Mouse (Mus musculus) cortical plate, adult 2 months (tissue): Measurements from ENCODE around the gene Olfr539. TPM values are rescaled to one million over a fixed set of nuclear protein-coding genes. Genes with fewer than 3 reads are reported as not detected.

Experiments used
- H3K27ac ChIP-seq: fragments of 200-500 bp; 2 replicates; pipeline ENCODE4 v1.5.1; 2012; ENCODE audit warnings: low read length, control low read depth, inconsistent platforms; ENCODE audit not compliant: insufficient read depth
- H3K4me1 ChIP-seq: fragments of 200-500 bp; 2 replicates; pipeline ENCODE4 v1.6.1; 2011; ENCODE audit warnings: low read length; ENCODE audit not compliant: control insufficient read depth, insufficient read depth
- H3K4me3 ChIP-seq: fragments of 200-500 bp; 2 replicates; pipeline ENCODE4 v1.5.1; 2011; ENCODE audit warnings: mild to moderate bottlenecking, low read length, control low read depth; ENCODE audit not compliant: insufficient read depth
- CTCF ChIP-seq: fragments of 200-500 bp; IDR thresholded peaks from 2 replicates; pipeline ENCODE4 v1.5.1; 2011; ENCODE audit warnings: mild to moderate bottlenecking, control low read depth, low read length; ENCODE audit not compliant: insufficient read depth; ENCODE audit errors: extremely low read depth
- POLR2A ChIP-seq: fragments of 200-500 bp; IDR thresholded peaks from 2 replicates; pipeline ENCODE4 v1.6.1; 2011; ENCODE audit warnings: mild to moderate bottlenecking, low read length, control low read depth; ENCODE audit not compliant: insufficient read depth; ENCODE audit errors: extremely low read depth
- polyA plus RNA-seq: library from polyadenylated mRNA; depleted of rRNA; stranded (reverse); fragments of >200 nt; gene quantifications from 2 replicates; pipeline ENCODE4 v1.2.3, GENCODE M21; 2012; rRNA removed

The Olfr539 gene
- polyA plus RNA-seq, 1 experiment, result 0.04 TPM

- no peak for TF ChIP-seq POLR2A
- TF ChIP-seq CTCF, result no peak
- H3K4me1 ChIP-seq, result no peaks in the 10 kb centered on the region
- H3K27ac ChIP-seq, result no peak overlapping the region
- no peak overlapping the region for H3K4me3 ChIP-seq
Observed at GRCm38 (mm10) chr7:140717155-140718055, 57.7 kb downstream of the Olfr539 start.

GRCm38 (mm10) chr7:140721095-140721494 is 61.4 kb downstream of the Olfr539 start:
- Histone ChIP-seq H3K27ac (no peak overlapping the region), H3K4me3 (no peak overlapping the region), H3K4me1 (no peaks in the 10 kb centered on the region)
- TF ChIP-seq POLR2A (no peak), CTCF (no peak)

GRCm38 (mm10) chr7:140725558-140725957 is 65.8 kb downstream of the Olfr539 start:
- TF ChIP-seq POLR2A (no peak), CTCF (no peak)
- no peak overlapping the region for H3K4me3 ChIP-seq
- no peaks in the 10 kb centered on the region for H3K4me1 ChIP-seq
- H3K27ac ChIP-seq, result no peak overlapping the region

Other genes starting within 250 kb of the Olfr539 start
- not detected in 2 replicates for gene Olfr532, start 238.3 kb upstream of the Olfr539 start, polyA plus RNA-seq
- not detected in 2 replicates for gene Olfr533, start 196.6 kb upstream of the Olfr539 start, polyA plus RNA-seq
- not detected in 2 replicates for gene Olfr535, start 175.7 kb upstream of the Olfr539 start, polyA plus RNA-seq
- not detected in 2 replicates for gene Olfr536, start 152.5 kb upstream of the Olfr539 start, polyA plus RNA-seq
- gene Olfr538, start 92.0 kb upstream of the Olfr539 start, polyA plus RNA-seq, result not detected in 2 replicates
- 0.02 and 0.08 TPM in 2 replicates for gene Olfr46, start 58.7 kb upstream of the Olfr539 start, polyA plus RNA-seq
- gene Olfr61, start 31.0 kb upstream of the Olfr539 start, polyA plus RNA-seq, result not detected in 2 replicates
- not detected in 2 replicates for gene Olfr53, start 13.5 kb upstream of the Olfr539 start, polyA plus RNA-seq
- gene Olfr45, start 22.0 kb downstream of the Olfr539 start, polyA plus RNA-seq, result not detected in 2 replicates
- not detected in 2 replicates for gene Olfr541, start 37.3 kb downstream of the Olfr539 start, polyA plus RNA-seq
- gene Cyp2e1, start 103.8 kb downstream of the Olfr539 start, polyA plus RNA-seq, result 0.15 and 0.23 TPM in 2 replicates
- 0.74 and 1.0 TPM in 2 replicates for gene Syce1, start 127.9 kb downstream of the Olfr539 start, polyA plus RNA-seq
- gene Zfp941, start 162.2 kb downstream of the Olfr539 start, polyA plus RNA-seq, result 17.5 and 21.4 TPM in 2 replicates
- 3.4 and 4.1 TPM in 2 replicates for gene Urah, start 175.1 kb downstream of the Olfr539 start, polyA plus RNA-seq
- not detected in 2 replicates for gene Scgb1c1, start 185.6 kb downstream of the Olfr539 start, polyA plus RNA-seq
- 0.32 and 0.46 TPM in 2 replicates for gene Odf3, start 187.9 kb downstream of the Olfr539 start, polyA plus RNA-seq
- gene Gm45785, start 196.4 kb downstream of the Olfr539 start, polyA plus RNA-seq, result 0.19 and 0.46 TPM in 2 replicates
- 79.5 and 89.3 TPM in 2 replicates for gene Ric8a, start 197.0 kb downstream of the Olfr539 start, polyA plus RNA-seq
- gene Bet1l, start 197.6 kb downstream of the Olfr539 start, polyA plus RNA-seq, result 34.3 and 38.3 TPM in 2 replicates
- 96.6 and 103 TPM in 2 replicates for gene Psmd13, start 222.0 kb downstream of the Olfr539 start, polyA plus RNA-seq
- 153 and 158 TPM in 2 replicates for gene Sirt3, start 222.4 kb downstream of the Olfr539 start, polyA plus RNA-seq
- 1.2 and 1.3 TPM in 2 replicates for gene Cox8b, start 240.5 kb downstream of the Olfr539 start, polyA plus RNA-seq